Mouse (Mus musculus): Measurements from ENCODE around the gene Gm13199.

- no peak for TF ChIP-seq CTCF (IDR thresholded peaks at IDR 0.05; ENCODE audit: low read depth, low read length)
- no peak for TF ChIP-seq POLR2A (IDR thresholded peaks at IDR 0.05; ENCODE audit: extremely low read depth, insufficient read depth, low read length)
Observed at GRCm38 (mm10) chr2:5840815-5841214, 21.9 kb downstream of the Gm13199 start.

Measured in liver, adult 2 months (tissue).